Mouse (Mus musculus) cerebellum, adult 2 months (tissue): ENCODE measurements around the gene Hfe.
"Not testable (repeated sequence)": the region's sequence is repeated elsewhere in the genome, so short reads cannot be mapped to it uniquely, and the experiment has no call there.

Source experiments
- CTCF ChIP-seq: fragments of 200-500 bp; IDR thresholded peaks from 2 replicates; pipeline ENCODE4 v1.5.1; 2011; ENCODE audit warnings: low read depth, mild to moderate bottlenecking, control low read depth, low read length, moderate library complexity, borderline replicate concordance; ENCODE audit not compliant: insufficient read depth
- POLR2A ChIP-seq: fragments of 200-500 bp; IDR thresholded peaks from 2 replicates; pipeline ENCODE4 v1.6.1; 2011; ENCODE audit warnings: low read length, control low read depth, borderline replicate concordance; ENCODE audit not compliant: insufficient read depth

- TF ChIP-seq POLR2A, CTCF: not testable (repeated sequence)
Measured at GRCm38 (mm10) chr13:23717593-23718245, 7.1 kb upstream of the Hfe start.
